In the genomic region with DNA sequence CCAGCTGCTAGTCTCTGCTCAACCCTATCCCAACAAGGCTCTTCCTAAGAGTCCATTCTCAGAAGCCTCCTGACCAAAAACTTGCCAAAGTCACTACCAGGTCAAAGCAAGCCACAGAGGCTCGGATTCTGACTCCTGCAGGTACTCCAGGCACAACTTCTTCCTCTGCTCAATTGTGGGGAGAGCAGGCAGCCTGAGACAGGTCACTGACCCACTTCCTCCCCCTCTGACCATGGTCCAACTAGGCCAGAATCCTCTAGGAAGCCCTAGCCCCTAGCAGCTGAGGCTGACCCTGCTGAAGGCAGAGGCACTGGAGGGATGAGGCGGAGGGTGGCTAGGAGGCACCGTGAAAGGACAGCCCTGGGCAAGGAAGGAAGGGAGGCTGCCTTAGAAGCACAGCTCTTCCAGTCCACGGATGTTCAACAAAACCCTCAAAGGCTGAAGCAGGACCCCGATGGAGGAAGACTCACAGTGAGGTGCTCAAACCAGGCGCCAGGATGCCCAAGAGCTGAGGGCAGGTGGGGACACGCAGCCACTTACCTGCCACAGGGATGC, we compare ENCODE assay signal across 8 mouse cellular contexts. TPM values are rescaled to one million over a fixed set of nuclear protein-coding genes. Genes with fewer than 3 reads are reported as not detected.
DNase-seq lines count a peak whose midpoint lies in the region; ATAC-seq and TF ChIP-seq lines count a peak whose summit lies in the region.

No protein-coding gene starts in this region.

- H3K9ac ChIP-seq in heart, adult 2 months (ENCODE audit: low read depth, low read length): peak overlapping the region; percentile 74
- peak overlapping the region; percentile 67 for H3K9ac ChIP-seq in hindbrain, embryonic 13.5 days
- peak overlapping the region; percentile 59 for H3K9ac ChIP-seq in liver, embryonic 16.5 days (ENCODE audit: low read depth, low read length)

- no peaks in the 10 kb centered on the region for H3K9me3 ChIP-seq in hindbrain, embryonic 13.5 days
- H3K9me3 ChIP-seq in liver, embryonic 16.5 days (replicated peaks; ENCODE audit: control insufficient read depth, low read length): no peaks in the 10 kb centered on the region

- no peak for ATAC-seq in hindbrain, embryonic 13.5 days (ENCODE audit: low FRiP score)
- ATAC-seq in liver, embryonic 16.5 days (ENCODE audit: low read depth): no peak
- no peak for ATAC-seq in activated CD4-positive, CD25-positive, alpha-beta regulatory T cell, adult 4 months

- TF ChIP-seq EP300 in heart, adult 2 months (IDR thresholded peaks at IDR 0.05; ENCODE audit: insufficient read depth, low read depth, low read length): no peak

- H3K27me3 ChIP-seq in heart, adult 2 months (ENCODE audit: control insufficient read depth, insufficient read depth, low read length): no peaks in the 10 kb centered on the region
- H3K27me3 ChIP-seq in hindbrain, embryonic 13.5 days: no peaks in the 10 kb centered on the region
- H3K27me3 ChIP-seq in liver, embryonic 16.5 days (ENCODE audit: control insufficient read depth, insufficient read depth, low read depth, low read length): no peaks in the 10 kb centered on the region

- intact Hi-C loops in heart, adult 2 months (cut with DNase I): no loop called here
- intact Hi-C loops in heart, postnatal 25 days (cut with DNase I): loop anchor here (5.0 kb wide), 1 partner anchor 214 kb away; a partner anchor contains a TSS
- intact Hi-C loops in left cerebral cortex, postnatal 10 days (cut with DNase I): no loop called here
- intact Hi-C loops in left cerebral cortex, postnatal 25 days (cut with DNase I): loop anchor here (1.0 to 2.0 kb wide), 4 partner anchors 12 to 29 kb away; a partner anchor contains a TSS

- DNase-seq in heart, adult 2 months: peak in 1 of 2 experiments; percentile 51
- no peak for DNase-seq in heart, postnatal 25 days (ENCODE audit: low spot score)
- peak; percentile 39 for DNase-seq in adipocyte (ENCODE audit: low spot score)
- DNase-seq in left cerebral cortex, postnatal 10 days (ENCODE audit: extremely low spot score in 1 of 2, low spot score in 2 of 2): no peak
- DNase-seq in left cerebral cortex, postnatal 25 days (ENCODE audit: low spot score in 2 of 2): no peak

- H3K4me3 ChIP-seq in heart, adult 2 months: peak overlapping the region; percentile 68
- H3K4me3 ChIP-seq in hindbrain, embryonic 13.5 days: peak overlapping the region; percentile 27
- H3K4me3 ChIP-seq in liver, embryonic 16.5 days (ENCODE audit: low read depth, low read length): peak overlapping the region; percentile 63

- TF ChIP-seq POLR2A in heart, adult 2 months (IDR thresholded peaks at IDR 0.05; ENCODE audit: insufficient read depth, low read depth, low read length): no peak

- no peak for TF ChIP-seq CTCF in heart, adult 2 months (IDR thresholded peaks at IDR 0.05)

- peak overlapping the region; percentile 91 for H3K27ac ChIP-seq in heart, adult 2 months
- peak overlapping the region; percentile 89 for H3K27ac ChIP-seq in hindbrain, embryonic 13.5 days
- peak overlapping the region; percentile 74 for H3K27ac ChIP-seq in liver, embryonic 16.5 days (ENCODE audit: low read length)

- 19% methylated on average over 7 of the region's 7 CpGs for WGBS in heart, adult 2 months
- 80% methylated on average over 7 of the region's 7 CpGs for WGBS in hindbrain, embryonic 13.5 days
- 28% methylated on average over 7 of the region's 7 CpGs for WGBS in liver, embryonic 16.5 days (ENCODE audit: insufficient replicate concordance)

- peaks cover 3% of the 10 kb centered on the region for H3K79me2 ChIP-seq in heart, adult 2 months (replicated peaks; ENCODE audit: control insufficient read depth, insufficient read depth, low read length)

- peak overlapping the region; percentile 53 for H3K4me2 ChIP-seq in hindbrain, embryonic 13.5 days
- H3K4me2 ChIP-seq in liver, embryonic 16.5 days (ENCODE audit: low read depth, low read length): peak overlapping the region; percentile 72

- H3K4me1 ChIP-seq in heart, adult 2 months (ENCODE audit: control insufficient read depth, insufficient read depth, low read length): peaks cover 50% of the 10 kb centered on the region
- peaks cover 87% of the 10 kb centered on the region for H3K4me1 ChIP-seq in hindbrain, embryonic 13.5 days (replicated peaks)
- peaks cover 63% of the 10 kb centered on the region for H3K4me1 ChIP-seq in liver, embryonic 16.5 days (ENCODE audit: control insufficient read depth, low read depth, low read length)

- H3K36me3 ChIP-seq in heart, adult 2 months (ENCODE audit: control insufficient read depth, insufficient read depth, low read length): peaks cover 7% of the 10 kb centered on the region; the same call in 1 of the 2 replicates
- peaks cover 43% of the 10 kb centered on the region for H3K36me3 ChIP-seq in hindbrain, embryonic 13.5 days
- no peaks in the 10 kb centered on the region for H3K36me3 ChIP-seq in liver, embryonic 16.5 days (ENCODE audit: control insufficient read depth, insufficient read depth)

RNA-seq across cellular contexts. Expression of a gene that starts 12.0 kb away (rescaled TPM):
- total RNA-seq in heart, adult 2 months (2021): 100 to 1,000 TPM; 113 to 137 TPM
- 92.6 and 98.5 TPM in 2 replicates for polyA plus RNA-seq in heart, adult 2 months (2012; rRNA removed)
- total RNA-seq in heart, postnatal 25 days (2021): 100 to 1,000 TPM; 129 to 136 TPM
- 82.0 and 85.4 TPM in 2 replicates for polyA plus RNA-seq in hindbrain, embryonic 13.5 days (2015; fragmentation: Nextera tagmentation; extraction: Ambion mirVana)
- 16.9 and 20.4 TPM in 2 replicates for polyA plus RNA-seq in liver, embryonic 16.5 days (2015; fragmentation: Nextera tagmentation; extraction: Ambion mirVana)
- 100 to 1,000 TPM; 190 TPM for total RNA-seq in left cerebral cortex, postnatal 10 days (2021)
- 1 to 10 TPM; 6.0 to 9.3 TPM for polyA plus RNA-seq in activated CD4-positive, CD25-positive, alpha-beta regulatory T cell, adult 4 months (2017; shearing (Covaris generic))
- total RNA-seq in left cerebral cortex, postnatal 25 days (2021): 100 to 1,000 TPM; 243 to 261 TPM

RNA-seq across cellular contexts. Expression of a gene that starts 28.5 kb away (rescaled TPM):
- total RNA-seq in heart, adult 2 months (2021): 10 to 100 TPM; 44.8 to 50.6 TPM
- polyA plus RNA-seq in heart, adult 2 months (2012; rRNA removed): 89.9 and 95.3 TPM in 2 replicates
- 10 to 100 TPM; 40.3 to 41.8 TPM for total RNA-seq in heart, postnatal 25 days (2021)
- 30.0 and 37.2 TPM in 2 replicates for polyA plus RNA-seq in hindbrain, embryonic 13.5 days (2015; fragmentation: Nextera tagmentation; extraction: Ambion mirVana)
- 7.7 and 8.2 TPM in 2 replicates for polyA plus RNA-seq in liver, embryonic 16.5 days (2015; fragmentation: Nextera tagmentation; extraction: Ambion mirVana)
- total RNA-seq in left cerebral cortex, postnatal 10 days (2021): 10 to 100 TPM; 43.8 to 45.0 TPM
- 10 to 100 TPM; 24.6 to 36.3 TPM for polyA plus RNA-seq in activated CD4-positive, CD25-positive, alpha-beta regulatory T cell, adult 4 months (2017; shearing (Covaris generic))
- 10 to 100 TPM; 55.7 to 61.8 TPM for total RNA-seq in left cerebral cortex, postnatal 25 days (2021)

RNA-seq across cellular contexts. Expression of a gene that starts 30.7 kb away (rescaled TPM):
- under 1 TPM; 0.26 to 0.32 TPM for total RNA-seq in heart, adult 2 months (2021)
- 0.45 and 0.56 TPM in 2 replicates for polyA plus RNA-seq in heart, adult 2 months (2012; rRNA removed)
- total RNA-seq in heart, postnatal 25 days (2021): under 1 TPM; 0.10 to 0.39 TPM
- 3.8 TPM in 2 replicates for polyA plus RNA-seq in hindbrain, embryonic 13.5 days (2015; fragmentation: Nextera tagmentation; extraction: Ambion mirVana)
- polyA plus RNA-seq in liver, embryonic 16.5 days (2015; fragmentation: Nextera tagmentation; extraction: Ambion mirVana): 13.2 and 13.8 TPM in 2 replicates
- under 1 TPM; 0.83 to 0.99 TPM for total RNA-seq in left cerebral cortex, postnatal 10 days (2021)
- polyA plus RNA-seq in activated CD4-positive, CD25-positive, alpha-beta regulatory T cell, adult 4 months (2017; shearing (Covaris generic)): 1 to 10 TPM; 2.0 to 3.8 TPM
- total RNA-seq in left cerebral cortex, postnatal 25 days (2021): 1 to 10 TPM in 1 of 2 experiments, under 1 TPM in 1; 0.94 to 1.1 TPM

RNA-seq across cellular contexts. Expression of a gene that starts 32.9 kb away (rescaled TPM):
- 10 to 100 TPM; 49.4 to 50.2 TPM for total RNA-seq in heart, adult 2 months (2021)
- polyA plus RNA-seq in heart, adult 2 months (2012; rRNA removed): 32.5 and 42.4 TPM in 2 replicates
- total RNA-seq in heart, postnatal 25 days (2021): 10 to 100 TPM; 46.6 to 51.5 TPM
- 144 and 148 TPM in 2 replicates for polyA plus RNA-seq in hindbrain, embryonic 13.5 days (2015; fragmentation: Nextera tagmentation; extraction: Ambion mirVana)
- polyA plus RNA-seq in liver, embryonic 16.5 days (2015; fragmentation: Nextera tagmentation; extraction: Ambion mirVana): 51.2 and 52.5 TPM in 2 replicates
- 10 to 100 TPM; 67.6 to 72.3 TPM for total RNA-seq in left cerebral cortex, postnatal 10 days (2021)
- 10 to 100 TPM; 44.8 to 78.5 TPM for polyA plus RNA-seq in activated CD4-positive, CD25-positive, alpha-beta regulatory T cell, adult 4 months (2017; shearing (Covaris generic))
- total RNA-seq in left cerebral cortex, postnatal 25 days (2021): 10 to 100 TPM; 58.3 to 66.4 TPM

RNA-seq across cellular contexts. Expression of a gene that starts 50.6 kb away (rescaled TPM):
- total RNA-seq in heart, adult 2 months (2021): 1 to 10 TPM in 1 of 2 experiments, under 1 TPM in 1; 0.89 to 1.1 TPM
- polyA plus RNA-seq in heart, adult 2 months (2012; rRNA removed): 0.70 and 0.74 TPM in 2 replicates
- total RNA-seq in heart, postnatal 25 days (2021): under 1 TPM; 0.61 to 0.68 TPM
- not detected in 2 replicates for polyA plus RNA-seq in hindbrain, embryonic 13.5 days (2015; fragmentation: Nextera tagmentation; extraction: Ambion mirVana)
- 0.04 TPM in 1 of 2 replicates, not detected in the other for polyA plus RNA-seq in liver, embryonic 16.5 days (2015; fragmentation: Nextera tagmentation; extraction: Ambion mirVana)
- total RNA-seq in left cerebral cortex, postnatal 10 days (2021): under 1 TPM; 0.49 to 0.71 TPM
- polyA plus RNA-seq in activated CD4-positive, CD25-positive, alpha-beta regulatory T cell, adult 4 months (2017; shearing (Covaris generic)): not detected
- 1 to 10 TPM; 1.2 TPM for total RNA-seq in left cerebral cortex, postnatal 25 days (2021)

Comparison
In these comparisons a context has a peak if more than half of its experiments do, and no peak if none do; other contexts are left out.
1. intact Hi-C loops: an anchor here in heart, postnatal 25 days (5.0 kb wide) and left cerebral cortex, postnatal 25 days (1.0 to 2.0 kb wide); none called in heart, adult 2 months and left cerebral cortex, postnatal 10 days.